Mouse (Mus musculus) left cerebral cortex, postnatal 10 days (tissue): ENCODE measurements around the gene Maml3. TPM values are rescaled to one million over a fixed set of nuclear protein-coding genes. Genes with fewer than 3 reads are reported as not detected.
A peak's percentile ranks its signal among the peaks of the same experiment; 100 is the strongest.

Experiments used
- DNase-seq, 2 experiments: peaks; one replicate each; pipeline ENCODE4 v3.0.0; 2021 to 2022; ENCODE audit warnings: low spot score in 2 of 2, mixed read lengths in 1 of 2; ENCODE audit errors: extremely low spot score in 1 of 2
- intact Hi-C: fragments of 180-260 bp; cut with DNase I; formaldehyde crosslinking; loops from one replicate; pipeline ENCODE4 v1.15.1; 2025
- total RNA-seq, 2 experiments: library from RNA; stranded (reverse); gene quantifications; 2 replicates each; pipeline ENCODE4 v1.2.3; 2021

Maml3 gene
- total RNA-seq, 2 experiments from 2014 or later = 7.2 to 7.8 TPM

DNA sequence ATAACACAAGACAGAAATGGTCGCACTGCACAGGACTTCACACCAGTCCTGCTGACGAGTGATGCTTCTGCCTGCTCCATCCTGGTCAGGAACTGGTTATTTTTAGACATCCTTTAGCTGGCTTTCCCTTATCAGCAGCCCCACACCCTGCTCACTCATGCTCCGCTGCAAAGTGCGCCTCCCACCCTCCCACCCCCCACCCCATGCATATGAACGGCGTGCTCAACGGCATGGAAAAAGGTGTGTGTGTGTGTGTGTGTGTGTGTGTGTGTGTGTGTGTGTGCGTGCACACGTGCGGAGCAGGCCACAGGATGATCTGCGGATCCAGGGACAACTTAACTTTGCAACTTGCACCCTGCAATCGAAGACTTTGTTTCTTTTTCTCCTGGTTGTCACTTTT is 376.4 kb downstream of the Maml3 start:
- intact Hi-C loops = no loop called here
- DNase-seq = no peak

DNA sequence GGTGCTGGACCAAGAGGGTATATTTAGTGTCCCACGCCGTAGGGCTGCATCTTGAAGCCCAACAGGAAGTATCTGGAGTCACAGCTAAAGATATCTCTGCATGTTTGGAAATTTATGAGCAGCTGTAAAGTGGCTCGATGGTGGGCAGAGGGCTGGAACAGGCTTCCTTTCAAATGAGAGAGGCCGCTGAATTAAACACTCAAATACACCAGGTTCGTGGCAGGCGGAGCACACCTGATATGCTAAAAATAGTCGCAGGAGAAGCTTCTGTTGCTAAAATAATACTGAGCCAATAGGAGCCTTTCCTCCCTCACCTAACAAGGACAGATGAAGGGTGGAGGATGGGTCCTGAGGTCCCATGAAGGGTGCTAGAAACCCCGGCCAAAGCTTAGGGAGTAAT is 376.9 kb downstream of the Maml3 start:
- intact Hi-C loops = no loop called here
- DNase-seq = no peak

DNA sequence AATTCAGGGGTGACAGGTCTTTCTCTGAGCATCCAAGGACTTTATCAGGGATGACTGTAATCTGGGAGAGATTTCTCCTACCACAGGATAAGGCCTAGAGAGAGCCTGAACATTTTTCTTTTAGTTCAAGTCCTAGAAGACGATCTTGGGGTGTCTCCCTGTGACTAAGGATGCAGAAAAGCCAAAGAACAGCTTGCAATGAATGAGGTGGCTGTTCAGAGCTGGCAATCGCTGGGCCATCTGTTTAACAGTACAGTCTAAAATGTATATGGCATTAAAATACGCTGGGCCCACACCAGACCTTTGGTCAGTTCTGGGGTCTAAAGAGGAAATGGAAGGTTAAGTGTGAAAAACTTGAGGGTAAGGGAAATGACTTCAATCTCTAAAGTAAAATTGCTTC is 377.4 kb downstream of the Maml3 start:
- no peak for DNase-seq
- intact Hi-C loops = no loop called here

DNA sequence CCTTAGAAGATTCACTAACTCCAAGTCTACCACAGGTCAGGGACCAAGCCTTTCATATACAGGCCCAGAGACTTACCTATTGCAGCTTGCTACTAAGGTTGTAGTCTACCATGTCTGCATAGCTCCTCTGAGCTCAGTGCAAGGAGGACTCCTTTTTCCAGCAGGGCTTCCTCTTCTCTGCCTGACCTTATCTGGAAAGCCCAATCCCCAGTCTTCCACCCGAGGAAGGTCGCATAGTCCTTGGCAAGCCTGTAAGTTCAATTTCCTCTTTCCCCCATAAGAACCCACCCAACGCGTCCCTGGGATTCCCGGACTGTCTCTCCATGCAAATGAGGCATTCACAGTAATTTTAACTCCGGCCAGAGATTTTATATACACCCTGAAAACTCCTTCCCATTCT is 378.6 kb downstream of the Maml3 start:
- intact Hi-C loops = no loop called here
- no peak for DNase-seq

DNA sequence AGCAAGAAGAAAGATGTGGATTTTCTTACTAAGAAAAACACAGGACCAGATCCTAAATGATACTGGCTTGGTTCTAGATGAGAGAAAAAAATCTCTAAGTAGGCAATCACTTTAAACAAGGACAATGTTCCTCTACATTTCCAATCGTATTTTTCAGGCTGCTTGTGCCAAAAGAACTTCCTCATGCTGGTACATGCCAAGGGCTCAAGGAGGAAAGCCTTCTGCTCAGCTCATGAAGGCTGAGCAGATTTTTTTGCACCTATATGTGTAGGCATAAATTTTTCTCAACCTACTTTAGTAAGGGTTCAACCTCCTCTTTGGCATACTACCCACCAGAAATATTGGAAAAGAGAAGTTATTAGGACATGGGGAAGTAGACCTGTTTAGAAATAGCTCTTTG is 384.9 kb downstream of the Maml3 start:
- no peak for DNase-seq
- intact Hi-C loops = no loop called here

DNA sequence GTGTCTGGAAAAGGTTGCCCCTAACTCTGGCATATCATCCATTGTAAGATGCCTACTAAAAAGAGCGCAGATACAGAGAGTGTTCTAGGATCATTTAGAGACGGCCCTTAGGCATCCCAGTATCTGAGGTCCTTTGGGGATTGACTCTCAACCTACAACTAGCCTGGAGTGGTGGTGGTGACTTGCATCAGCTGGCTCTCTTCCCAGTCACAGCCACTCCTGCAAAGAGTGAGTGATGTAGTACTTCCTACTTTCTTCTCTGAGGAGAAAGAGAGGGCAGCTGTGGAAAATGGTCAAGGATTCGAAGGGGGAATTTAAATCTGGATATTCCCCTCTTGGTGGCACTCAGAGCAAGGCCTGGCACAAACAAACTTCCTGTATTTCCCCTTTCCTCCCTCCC is 385.5 kb downstream of the Maml3 start:
- no peak for DNase-seq
- intact Hi-C loops = no loop called here

DNA sequence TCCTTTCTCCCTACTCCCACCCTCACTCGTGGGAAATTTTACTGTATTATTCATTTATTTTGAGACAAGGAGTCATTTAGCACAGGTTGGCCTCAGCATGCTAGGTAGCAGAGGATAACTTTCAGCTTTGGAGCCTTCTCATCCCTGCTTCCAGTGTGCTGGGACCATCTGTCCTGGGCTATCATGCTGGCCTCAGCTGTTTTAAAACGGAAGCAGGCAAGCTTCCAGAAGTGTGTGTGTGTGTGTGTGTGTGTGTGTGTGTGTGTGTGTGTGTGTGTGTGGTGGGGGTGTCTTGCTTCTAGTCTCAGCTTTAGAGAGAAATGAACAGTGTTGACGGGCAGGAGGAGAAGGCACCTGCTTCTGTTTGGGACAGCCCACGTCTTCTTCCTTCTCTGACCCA is 387.0 kb downstream of the Maml3 start:
- intact Hi-C loops = no loop called here
- no peak for DNase-seq

DNA sequence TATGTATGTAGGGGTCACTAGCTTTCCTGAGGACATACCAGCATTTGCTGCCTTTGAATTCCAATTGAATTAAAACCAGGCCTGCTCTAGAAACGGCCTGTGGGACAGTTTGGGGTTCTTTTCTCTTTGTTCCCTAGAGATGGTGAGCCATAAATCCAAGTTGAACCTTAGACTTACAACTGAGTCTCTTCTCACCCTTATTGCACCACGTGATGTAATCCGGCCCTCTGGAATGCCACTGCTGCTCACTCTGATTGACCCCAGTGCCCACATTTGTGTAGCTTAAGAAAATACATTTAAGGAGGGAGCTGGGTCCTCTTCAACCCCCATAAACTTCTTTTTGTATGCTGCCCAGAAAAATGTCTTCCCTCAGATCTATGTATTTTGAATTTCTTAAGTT is 387.4 kb downstream of the Maml3 start:
- DNase-seq = no peak
- intact Hi-C loops = no loop called here

DNA sequence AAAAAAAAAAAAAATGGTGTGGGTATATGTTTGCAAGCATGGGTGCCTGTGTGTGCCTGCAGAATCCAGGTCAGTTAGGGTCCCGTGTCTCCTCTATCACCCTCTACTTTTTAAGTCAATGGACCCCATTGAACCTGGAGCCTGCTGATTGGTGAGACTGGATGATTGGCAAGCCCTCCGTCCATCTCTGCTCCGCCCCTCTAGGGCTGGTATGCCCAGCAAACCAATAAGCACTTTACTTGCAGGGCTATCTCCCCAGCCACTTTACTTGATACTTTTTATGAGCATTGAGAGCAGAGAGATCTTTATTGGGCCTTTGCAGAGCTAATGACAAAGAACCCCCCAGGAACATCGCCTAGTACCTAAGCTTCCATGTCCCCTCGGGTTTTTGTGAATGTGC is 390.4 kb downstream of the Maml3 start:
- DNase-seq = no peak
- intact Hi-C loops = no loop called here

DNA sequence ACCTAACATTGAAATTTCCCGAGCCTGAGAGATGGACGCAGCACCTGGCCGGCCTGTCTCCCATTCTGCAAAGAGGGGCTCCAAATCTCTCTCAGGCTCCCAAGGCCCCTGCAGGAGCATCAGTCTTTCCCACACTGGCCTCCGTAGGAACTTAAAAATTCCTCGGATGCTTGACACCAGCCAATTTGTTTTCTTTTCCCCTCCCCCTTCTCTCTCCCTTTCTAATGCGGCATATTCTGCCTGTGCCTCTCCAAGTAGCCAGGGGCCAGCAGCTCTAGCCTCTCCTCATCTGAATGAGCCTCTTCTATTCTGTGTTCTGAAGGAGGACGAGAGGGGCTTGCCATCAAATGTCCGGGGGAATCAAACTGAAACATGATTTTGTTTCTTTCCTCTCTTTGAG is 391.6 kb downstream of the Maml3 start:
- DNase-seq = no peak
- intact Hi-C loops = no loop called here

DNA sequence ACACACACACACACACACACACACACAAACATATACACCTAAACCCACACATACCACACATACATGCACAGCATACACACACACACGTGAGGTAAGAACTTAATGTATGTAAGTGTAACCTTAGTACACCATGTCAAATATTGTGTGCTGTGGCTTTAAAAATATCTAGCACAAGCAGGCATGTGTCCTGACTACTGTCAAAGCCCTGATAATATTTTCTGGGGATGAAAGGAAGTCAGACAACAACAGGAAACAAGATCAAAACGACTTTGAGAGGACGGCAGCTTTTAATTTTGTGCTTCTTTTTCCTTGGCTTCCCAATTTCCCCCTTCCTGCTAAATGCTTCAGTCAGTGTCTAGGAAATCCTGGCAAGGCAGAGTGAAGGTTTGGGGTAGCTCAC is 392.5 kb downstream of the Maml3 start:
- no peak for DNase-seq
- intact Hi-C loops = no loop called here

DNA sequence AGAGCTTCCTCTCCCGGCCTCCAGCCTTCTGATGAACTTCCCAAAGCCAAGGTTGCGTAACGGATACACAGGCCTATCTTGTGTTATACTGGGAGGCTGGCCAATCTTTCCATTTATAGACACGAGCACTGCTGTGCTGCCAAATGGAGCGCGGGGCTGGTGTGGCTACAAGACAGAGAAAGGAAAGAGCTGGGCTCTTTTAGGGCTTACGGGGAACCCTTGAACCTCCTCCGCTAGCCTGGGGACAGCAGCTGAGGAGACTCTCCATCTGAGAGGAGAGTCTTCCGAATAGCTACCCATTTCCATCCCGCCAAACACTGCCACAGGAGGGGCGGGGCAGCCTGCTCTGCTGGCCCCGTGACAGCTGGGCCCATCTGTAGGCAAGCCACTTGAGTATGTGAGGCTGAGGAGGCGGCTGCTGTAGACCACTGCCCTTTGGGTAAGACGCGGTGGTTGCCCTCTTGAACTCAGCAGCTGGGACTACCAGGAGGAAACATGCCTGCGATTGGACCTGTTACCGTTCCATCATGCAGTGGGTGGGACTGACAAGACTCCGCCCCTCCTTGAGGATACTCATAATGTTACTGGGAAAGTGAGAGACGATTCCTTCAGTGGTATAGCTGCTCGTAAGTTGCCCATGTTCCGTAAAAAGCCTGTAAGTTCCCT is 396.0 kb downstream of the Maml3 start:
- DNase-seq = peak; percentile 78 to 85
- intact Hi-C loops = no loop called here

DNA sequence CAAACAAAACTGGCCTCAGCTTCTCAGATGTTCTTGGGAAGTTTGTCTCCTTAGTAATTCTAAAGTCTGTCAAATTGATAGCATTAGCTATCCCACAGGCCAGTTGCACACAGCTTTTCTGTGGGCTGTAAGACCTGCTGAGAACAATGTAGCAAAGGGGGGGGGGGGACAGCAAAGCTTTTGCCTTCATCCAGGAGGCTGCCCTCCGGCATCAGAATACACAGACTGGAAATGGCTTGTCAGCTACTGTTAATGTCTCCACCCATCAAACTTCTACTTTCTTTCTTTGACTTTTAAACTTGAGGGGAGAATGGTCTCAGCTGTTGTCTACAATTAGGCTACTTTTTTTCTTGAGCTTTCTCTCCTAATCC is 396.5 kb downstream of the Maml3 start:
- intact Hi-C loops = no loop called here
- DNase-seq = no peak

DNA sequence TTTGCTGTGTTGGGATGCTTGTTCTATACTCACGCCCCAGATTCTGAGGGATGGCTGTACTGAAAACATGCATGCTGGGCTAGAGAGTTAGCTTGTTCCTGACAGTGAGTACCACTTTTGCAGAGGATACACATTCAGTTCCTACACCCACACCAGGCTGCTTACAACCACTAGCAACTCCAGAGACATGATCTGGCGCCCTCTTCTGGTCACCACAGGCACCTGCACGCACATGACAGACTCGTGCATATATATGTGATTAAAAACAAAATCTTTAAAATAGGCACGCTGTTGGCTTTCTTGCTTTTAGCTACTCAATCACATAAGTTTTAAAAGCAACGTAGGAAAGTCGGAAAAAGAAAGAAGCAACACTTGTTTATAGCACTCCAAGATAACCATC is 399.7 kb downstream of the Maml3 start:
- no peak for DNase-seq
- intact Hi-C loops = no loop called here

DNA sequence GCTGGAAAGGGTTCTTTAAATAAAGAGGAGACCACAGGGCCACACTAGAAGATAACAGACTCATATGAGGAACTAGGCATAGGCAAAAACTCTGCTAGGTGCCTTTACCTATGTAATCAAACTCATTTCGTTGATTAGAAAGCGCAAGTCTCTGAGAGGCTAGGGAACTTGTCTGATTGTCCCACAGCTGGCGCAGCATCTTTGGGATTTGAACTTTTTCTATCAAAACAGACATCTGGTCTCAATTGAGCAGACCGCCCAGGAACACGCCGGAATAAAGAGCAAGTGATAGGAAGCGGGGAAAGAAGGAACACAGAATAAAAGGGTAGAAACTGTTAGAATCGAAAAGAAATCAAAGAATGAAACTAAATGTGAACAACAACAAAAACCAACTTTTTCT is 401.4 kb downstream of the Maml3 start:
- no peak for DNase-seq
- intact Hi-C loops = loop anchor here (5.0 kb wide), 2 partner anchors 304 to 539 kb away; no protein-coding TSS in a partner anchor

DNA sequence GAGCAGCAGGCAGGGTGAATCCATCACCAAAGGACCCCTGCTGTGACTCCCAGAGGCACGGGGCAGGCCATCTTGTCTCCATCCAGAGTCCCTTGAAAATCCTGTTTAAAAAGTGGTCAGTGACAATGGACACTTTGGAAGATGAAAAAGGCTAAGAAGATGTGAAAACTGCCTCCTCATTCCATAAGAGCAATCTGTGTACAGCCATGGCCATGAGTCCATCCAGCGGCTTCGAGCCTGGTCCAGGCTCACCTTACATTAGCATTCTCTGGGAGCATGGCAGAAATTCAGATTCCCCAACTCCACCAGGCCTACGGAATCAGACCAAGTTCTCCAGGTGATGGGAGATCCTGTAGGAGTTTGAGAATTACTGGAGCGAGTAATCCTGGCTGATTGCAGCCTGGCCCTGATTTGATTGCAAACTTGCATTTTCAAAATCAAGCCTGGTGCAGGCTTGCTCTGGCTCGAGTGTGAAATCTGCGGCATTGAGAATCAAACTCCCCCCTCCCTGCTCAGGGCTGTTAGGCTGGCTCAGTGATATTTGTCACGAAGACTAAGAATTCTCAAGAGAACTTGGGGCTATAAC is 402.1 kb downstream of the Maml3 start:
- intact Hi-C loops = loop anchor here (5.0 kb wide), 2 partner anchors 305 to 540 kb away; no protein-coding TSS in a partner anchor
- DNase-seq = no peak

DNA sequence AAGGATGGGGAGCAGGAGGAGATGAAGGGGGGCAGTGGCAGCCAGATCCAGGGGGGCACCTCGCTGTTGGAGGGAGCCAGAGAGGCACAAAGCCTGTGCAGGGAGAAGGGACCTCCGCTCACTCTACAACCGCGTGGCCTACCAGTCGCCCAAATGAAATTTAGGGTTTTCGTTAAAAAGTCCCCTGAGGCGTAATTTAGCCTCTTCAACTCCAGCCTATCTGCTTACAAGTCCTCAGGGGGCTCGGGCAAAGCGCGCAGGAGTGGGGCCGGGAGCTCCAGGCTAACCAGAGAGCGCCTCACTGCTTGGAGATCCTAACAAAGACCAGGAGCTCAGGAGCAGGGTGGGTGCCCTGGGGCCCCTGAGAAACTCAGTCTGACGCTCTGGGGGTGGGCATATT is 402.9 kb downstream of the Maml3 start:
- intact Hi-C loops = loop anchor here (1.0 to 5.0 kb wide), 3 partner anchors 305 to 540 kb away; no protein-coding TSS in a partner anchor

DNA sequence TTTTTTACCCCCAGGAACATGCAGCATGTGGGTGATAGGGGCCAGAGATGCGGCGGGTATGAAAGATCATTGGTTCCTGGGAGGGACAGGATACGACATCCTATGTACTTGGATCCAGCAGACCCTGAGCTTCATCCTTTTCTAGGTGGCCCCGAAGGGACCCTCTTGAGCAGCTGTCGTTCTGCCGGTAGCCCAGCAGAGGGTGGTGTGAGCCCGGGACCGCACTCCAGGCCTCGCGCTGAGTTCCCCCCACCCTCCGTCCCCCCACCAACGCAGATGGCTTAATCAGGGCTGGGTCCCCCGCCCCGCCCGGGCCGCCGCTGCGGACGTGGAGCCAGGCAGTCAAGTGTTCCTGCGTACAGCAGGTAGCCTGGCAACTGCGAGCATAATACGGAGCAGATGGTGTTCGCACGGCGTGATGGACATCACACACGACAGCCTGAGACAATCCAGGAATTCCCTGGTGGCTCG is 403.6 kb downstream of the Maml3 start:
- intact Hi-C loops = loop anchor here (1.0 to 5.0 kb wide), 3 partner anchors 306 to 541 kb away; no protein-coding TSS in a partner anchor
- DNase-seq = peak; percentile 71 to 89

More for the DNA sequence above, 402.9 kb downstream of the Maml3 start:
- peak in 1 of 2 experiments; percentile 42 for DNase-seq

DNA sequence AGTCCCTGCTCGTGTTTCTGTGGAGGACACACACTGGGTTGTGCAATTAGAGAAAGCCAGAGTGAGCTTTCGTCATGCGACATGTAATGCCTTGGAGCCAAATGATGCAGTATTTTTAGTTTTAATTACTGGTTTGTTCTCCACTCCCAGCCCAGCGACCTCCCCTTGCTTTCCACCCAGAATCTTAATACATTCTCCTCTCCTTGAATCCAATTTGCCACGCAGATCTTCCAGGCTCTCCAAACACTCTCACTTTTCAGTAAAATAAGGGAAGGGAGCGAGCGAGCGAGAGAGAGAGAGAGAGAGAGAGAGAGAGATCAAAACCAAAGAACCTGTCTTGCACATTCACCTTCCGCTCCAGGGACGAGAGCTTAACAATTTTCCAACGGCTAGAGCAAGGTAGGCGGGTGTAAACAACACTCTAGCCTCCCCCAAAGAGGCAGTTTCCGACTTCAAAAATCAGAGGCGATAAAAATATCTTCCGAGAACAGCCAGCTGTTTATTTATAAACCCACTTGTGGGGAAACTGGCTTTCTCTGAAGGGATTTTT is 404.1 kb downstream of the Maml3 start:
- DNase-seq = no peak

DNA sequence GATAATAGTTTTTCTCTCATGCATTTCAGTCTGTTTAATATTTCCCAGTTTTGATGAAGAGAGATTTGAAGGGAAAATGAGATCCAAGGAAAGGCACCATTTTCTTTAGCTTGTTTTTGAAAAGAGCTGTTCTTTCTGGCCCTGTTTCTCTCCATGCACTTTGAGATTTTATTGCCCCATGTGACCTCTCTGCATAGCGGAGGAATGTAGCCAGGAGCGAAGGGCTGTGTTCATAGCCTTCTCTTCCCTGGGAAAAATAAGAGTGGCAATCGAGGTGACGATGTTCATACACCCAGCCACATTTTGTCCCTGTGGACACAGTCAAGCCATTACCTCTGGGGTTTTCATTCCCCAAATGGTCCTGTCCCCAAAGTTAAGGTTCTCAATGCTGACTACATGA is 404.8 kb downstream of the Maml3 start:
- DNase-seq = no peak
- intact Hi-C loops = loop anchor here (5.0 kb wide), 2 partner anchors 307 to 542 kb away; no protein-coding TSS in a partner anchor

More for the DNA sequence above, 404.1 kb downstream of the Maml3 start:
- intact Hi-C loops = loop anchor here (1.0 to 5.0 kb wide), 3 partner anchors 306 to 541 kb away; no protein-coding TSS in a partner anchor
